Mouse (Mus musculus) lung, postnatal 0 days (tissue): ENCODE data around the gene Gm26566.

Experiments
- CTCF ChIP-seq: IDR thresholded peaks from 2 replicates; pipeline ENCODE4 v1.5.1; 2016; ENCODE audit warnings: antibody characterized with exemption, mild to moderate bottlenecking
- EP300 ChIP-seq: IDR thresholded peaks from 2 replicates; pipeline ENCODE4 v1.6.1; 2016; ENCODE audit warnings: antibody characterized with exemption, mild to moderate bottlenecking, control low read depth

- TF ChIP-seq CTCF = no peak
- TF ChIP-seq EP300 = no peak
These were observed 29.1 kb upstream of the Gm26566 start for GRCm38 (mm10) chr4:88692537-88692936.
